Mouse (Mus musculus) E14TG2a.4 (cell line): ENCODE measurements around the gene Celsr3.

Source experiments
- CTCF ChIP-seq: conservative IDR thresholded peaks from 2 replicates; pipeline ENCODE4 v1.5.1; 2014; ENCODE audit warnings: low read length
- NANOG ChIP-seq: IDR thresholded peaks from 2 replicates; pipeline ENCODE4 v1.6.1; 2014; ENCODE audit warnings: borderline replicate concordance, low read length, mixed read lengths

DNA sequence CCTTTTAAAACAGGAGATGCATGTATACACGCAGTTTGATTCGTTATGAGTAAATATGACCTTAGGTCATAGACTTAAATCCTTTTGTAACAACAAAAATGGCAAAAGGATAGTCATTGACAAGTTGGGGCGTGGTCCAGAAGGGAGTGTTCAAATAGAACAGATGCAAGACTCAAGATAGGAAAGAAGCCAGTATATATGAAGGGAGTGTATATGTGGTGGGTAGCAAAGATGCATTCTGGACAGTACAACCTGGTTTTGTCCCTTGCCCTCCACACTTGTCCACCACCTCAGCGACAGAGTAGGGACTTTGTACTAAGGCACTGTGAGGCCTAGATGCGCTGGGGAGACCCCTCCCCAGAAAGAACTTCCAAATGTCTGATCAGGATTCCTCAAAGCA lies 18.4 kb upstream of the Celsr3 start:
- TF ChIP-seq CTCF = no peak
- no peak for TF ChIP-seq NANOG
